Mouse (Mus musculus): ENCODE measurements around the gene Mindy4. TPM values are rescaled to one million over a fixed set of nuclear protein-coding genes. Genes with fewer than 3 reads are reported as not detected.
A peak's percentile ranks its signal among the peaks of the same experiment; 100 is the strongest.

Mindy4 gene
- polyA plus RNA-seq (2015; fragmentation: Nextera tagmentation; extraction: Ambion mirVana) = 14.4 and 17.8 TPM in 2 replicates

GRCm38 (mm10) chr6:55202913-55203910 is at the start of gene Mindy4:
Gene Mindy4, plus strand, starts transcription at chr6:55203383.
- Histone ChIP-seq H3K4me1 (replicated peaks; ENCODE audit: control insufficient read depth, insufficient read depth, low read length) (peaks cover 15% of the 10 kb centered on the region), H3K4me2 (ENCODE audit: low read length) (peak within 1 kb of the TSS; percentile 58), H3K27me3 (replicated peaks; ENCODE audit: control insufficient read depth, insufficient read depth, low read length) (no peaks in the 10 kb centered on the region), H3K4me3 (replicated peaks; ENCODE audit: low read length) (peak within 1 kb of the TSS; percentile 56), H3K9me3 (ENCODE audit: control insufficient read depth, low read length) (no peaks in the 10 kb centered on the region), H3K36me3 (ENCODE audit: control insufficient read depth, insufficient read depth) (no peaks in the 10 kb centered on the region), H3K27ac (ENCODE audit: low read length) (peak within 1 kb of the TSS; percentile 91), H3K9ac (replicated peaks; ENCODE audit: low read depth, low read length) (peak within 1 kb of the TSS; percentile 60)
- ATAC-seq = peak; percentile 96
- 2% methylated on average over 32 of the region's 33 CpGs for WGBS

DNA sequence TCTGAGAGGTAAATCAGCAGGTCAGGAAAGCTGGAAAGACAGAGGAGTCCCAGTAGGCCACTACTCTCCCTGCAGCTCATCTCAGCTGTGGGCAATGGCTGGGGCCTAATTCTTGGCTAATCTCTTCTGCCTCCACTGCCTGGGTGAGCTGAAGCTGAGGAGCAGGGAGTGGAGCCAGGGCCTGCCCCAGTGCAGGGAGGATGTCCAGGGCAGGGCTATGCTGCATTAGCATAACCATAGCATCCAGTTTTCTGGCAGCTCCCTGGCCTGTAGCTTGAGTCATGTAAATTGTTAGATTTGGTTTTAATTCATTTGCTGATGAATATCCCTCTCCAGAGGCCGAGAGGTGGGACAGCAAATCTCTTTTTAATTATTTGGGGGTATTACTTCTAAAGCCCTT is 43.9 kb upstream of the Mindy4 start:
- H3K4me3 ChIP-seq (replicated peaks; ENCODE audit: low read length) = no peak overlapping the region
- no peaks in the 10 kb centered on the region for H3K27me3 ChIP-seq (replicated peaks; ENCODE audit: control insufficient read depth, insufficient read depth, low read length)
- no peaks in the 10 kb centered on the region for H3K4me1 ChIP-seq (replicated peaks; ENCODE audit: control insufficient read depth, insufficient read depth, low read length)
- H3K9ac ChIP-seq (replicated peaks; ENCODE audit: low read depth, low read length) = no peak overlapping the region
- WGBS = 71% methylated on average over 1 of the region's 1 CpGs
- no peaks in the 10 kb centered on the region for H3K36me3 ChIP-seq (ENCODE audit: control insufficient read depth, insufficient read depth)
- H3K4me2 ChIP-seq (ENCODE audit: low read length) = no peak overlapping the region
- no peak for ATAC-seq
- H3K9me3 ChIP-seq (ENCODE audit: control insufficient read depth, low read length) = no peaks in the 10 kb centered on the region
- no peak overlapping the region for H3K27ac ChIP-seq (ENCODE audit: low read length)

DNA sequence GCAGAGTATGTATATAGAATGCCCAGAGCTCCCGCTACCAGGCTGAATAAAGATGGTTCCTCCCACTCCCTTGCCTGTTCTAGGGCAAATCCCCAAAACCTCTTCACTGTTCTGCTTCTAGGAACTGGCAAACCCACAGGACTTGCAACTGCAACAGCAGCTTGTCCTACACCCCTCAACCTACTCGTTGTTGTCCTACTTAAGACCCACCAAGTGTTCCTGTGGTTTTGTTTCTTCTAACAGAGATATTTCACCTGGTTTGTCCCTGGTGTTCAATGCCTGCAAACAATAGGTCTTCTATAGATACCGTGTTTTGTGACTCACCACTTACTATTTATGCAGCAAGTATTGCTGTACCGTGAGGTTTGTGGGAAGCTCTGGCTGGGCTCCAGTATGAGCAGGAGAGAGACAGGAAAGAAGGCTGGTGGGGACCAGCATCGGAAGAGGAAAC is 41.8 kb upstream of the Mindy4 start:
- Histone ChIP-seq H3K9ac (replicated peaks; ENCODE audit: low read depth, low read length) (no peak overlapping the region), H3K4me2 (ENCODE audit: low read length) (no peak overlapping the region), H3K27ac (ENCODE audit: low read length) (no peak overlapping the region), H3K27me3 (replicated peaks; ENCODE audit: control insufficient read depth, insufficient read depth, low read length) (0 out of 2 replicates have a peak, but pooled peaks cover 2% of the 10 kb centered on the region), H3K4me1 (replicated peaks; ENCODE audit: control insufficient read depth, insufficient read depth, low read length) (no peaks in the 10 kb centered on the region), H3K36me3 (ENCODE audit: control insufficient read depth, insufficient read depth) (no peaks in the 10 kb centered on the region), H3K9me3 (ENCODE audit: control insufficient read depth, low read length) (no peaks in the 10 kb centered on the region), H3K4me3 (replicated peaks; ENCODE audit: low read length) (no peak overlapping the region)
- no peak for ATAC-seq
- 66% methylated on average over 5 of the region's 5 CpGs for WGBS

GRCm38 (mm10) chr6:55163046-55163584 is 40.1 kb upstream of the Mindy4 start:
- no peak overlapping the region for H3K4me3 ChIP-seq (replicated peaks; ENCODE audit: low read length)
- H3K4me2 ChIP-seq (ENCODE audit: low read length) = no peak overlapping the region
- no peak overlapping the region for H3K9ac ChIP-seq (replicated peaks; ENCODE audit: low read depth, low read length)
- H3K27me3 ChIP-seq (replicated peaks; ENCODE audit: control insufficient read depth, insufficient read depth, low read length) = 0 out of 2 replicates have a peak, but pooled peaks cover 2% of the 10 kb centered on the region
- no peaks in the 10 kb centered on the region for H3K9me3 ChIP-seq (ENCODE audit: control insufficient read depth, low read length)
- H3K36me3 ChIP-seq (ENCODE audit: control insufficient read depth, insufficient read depth) = no peaks in the 10 kb centered on the region
- no peaks in the 10 kb centered on the region for H3K4me1 ChIP-seq (replicated peaks; ENCODE audit: control insufficient read depth, insufficient read depth, low read length)
- ATAC-seq = no peak
- no peak overlapping the region for H3K27ac ChIP-seq (ENCODE audit: low read length)
- 47% methylated on average over 8 of the region's 8 CpGs for WGBS

DNA sequence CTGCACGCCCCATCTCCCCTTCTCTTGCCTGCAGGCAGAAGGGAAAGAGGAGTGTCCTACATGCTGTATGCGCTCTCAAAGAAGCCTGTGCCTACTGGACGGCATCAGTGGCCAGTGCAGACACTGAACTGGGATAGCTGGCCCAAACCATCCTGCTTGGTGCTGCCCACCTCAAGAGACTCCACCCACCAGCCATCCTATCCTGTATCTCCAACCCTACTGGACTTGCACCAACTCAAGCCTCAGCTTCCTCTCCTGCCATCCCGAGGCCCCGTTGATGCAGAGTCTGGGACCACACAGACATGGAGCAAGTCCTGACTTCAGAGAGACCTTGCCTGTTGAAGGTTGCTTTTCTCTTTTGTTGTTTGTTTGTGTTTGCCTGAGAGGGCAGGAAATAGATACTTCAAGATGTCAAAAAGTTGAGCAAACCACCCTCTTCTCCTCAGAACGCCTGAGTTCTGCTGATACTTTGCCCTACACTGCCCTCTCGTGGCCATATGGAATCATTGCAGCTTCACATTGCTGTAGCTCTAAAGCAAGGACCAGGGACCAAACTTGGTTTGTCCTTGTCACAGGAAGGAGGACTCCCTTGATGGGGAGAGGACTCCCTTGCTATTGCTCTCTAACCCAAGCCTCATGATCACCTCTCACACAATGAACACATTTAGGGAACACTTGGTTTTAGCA is 36.3 kb upstream of the Mindy4 start:
- Histone ChIP-seq H3K27ac (ENCODE audit: low read length) (no peak overlapping the region), H3K4me2 (ENCODE audit: low read length) (no peak overlapping the region), H3K4me3 (replicated peaks; ENCODE audit: low read length) (no peak overlapping the region), H3K36me3 (ENCODE audit: control insufficient read depth, insufficient read depth) (no peaks in the 10 kb centered on the region), H3K9me3 (ENCODE audit: control insufficient read depth, low read length) (no peaks in the 10 kb centered on the region), H3K4me1 (replicated peaks; ENCODE audit: control insufficient read depth, insufficient read depth, low read length) (no peaks in the 10 kb centered on the region), H3K9ac (replicated peaks; ENCODE audit: low read depth, low read length) (no peak overlapping the region), H3K27me3 (replicated peaks; ENCODE audit: control insufficient read depth, insufficient read depth, low read length) (0 out of 2 replicates have a peak, but pooled peaks cover 2% of the 10 kb centered on the region)
- WGBS = 51% methylated on average over 7 of the region's 7 CpGs
- ATAC-seq = peak; percentile 76

GRCm38 (mm10) chr6:55169818-55170217 is 33.4 kb upstream of the Mindy4 start:
- no peaks in the 10 kb centered on the region for H3K9me3 ChIP-seq (ENCODE audit: control insufficient read depth, low read length)
- H3K36me3 ChIP-seq (ENCODE audit: control insufficient read depth, insufficient read depth) = no peaks in the 10 kb centered on the region
- H3K27me3 ChIP-seq (replicated peaks; ENCODE audit: control insufficient read depth, insufficient read depth, low read length) = 0 out of 2 replicates have a peak, but pooled peaks cover 2% of the 10 kb centered on the region
- H3K4me1 ChIP-seq (replicated peaks; ENCODE audit: control insufficient read depth, insufficient read depth, low read length) = no peaks in the 10 kb centered on the region
- no peak overlapping the region for H3K4me2 ChIP-seq (ENCODE audit: low read length)
- H3K27ac ChIP-seq (ENCODE audit: low read length) = no peak overlapping the region
- H3K4me3 ChIP-seq (replicated peaks; ENCODE audit: low read length) = no peak overlapping the region
- 57% methylated on average over 5 of the region's 5 CpGs for WGBS
- no peak overlapping the region for H3K9ac ChIP-seq (replicated peaks; ENCODE audit: low read depth, low read length)
- ATAC-seq = no peak

GRCm38 (mm10) chr6:55171638-55172037 is 31.5 kb upstream of the Mindy4 start:
- Histone ChIP-seq H3K4me3 (replicated peaks; ENCODE audit: low read length) (no peak overlapping the region), H3K4me1 (replicated peaks; ENCODE audit: control insufficient read depth, insufficient read depth, low read length) (no peaks in the 10 kb centered on the region), H3K27me3 (replicated peaks; ENCODE audit: control insufficient read depth, insufficient read depth, low read length) (no peaks in the 10 kb centered on the region), H3K4me2 (ENCODE audit: low read length) (no peak overlapping the region), H3K9me3 (ENCODE audit: control insufficient read depth, low read length) (no peaks in the 10 kb centered on the region), H3K9ac (replicated peaks; ENCODE audit: low read depth, low read length) (no peak overlapping the region), H3K27ac (ENCODE audit: low read length) (no peak overlapping the region), H3K36me3 (ENCODE audit: control insufficient read depth, insufficient read depth) (no peaks in the 10 kb centered on the region)
- ATAC-seq = no peak
- WGBS = 48% methylated on average over 4 of the region's 4 CpGs

DNA sequence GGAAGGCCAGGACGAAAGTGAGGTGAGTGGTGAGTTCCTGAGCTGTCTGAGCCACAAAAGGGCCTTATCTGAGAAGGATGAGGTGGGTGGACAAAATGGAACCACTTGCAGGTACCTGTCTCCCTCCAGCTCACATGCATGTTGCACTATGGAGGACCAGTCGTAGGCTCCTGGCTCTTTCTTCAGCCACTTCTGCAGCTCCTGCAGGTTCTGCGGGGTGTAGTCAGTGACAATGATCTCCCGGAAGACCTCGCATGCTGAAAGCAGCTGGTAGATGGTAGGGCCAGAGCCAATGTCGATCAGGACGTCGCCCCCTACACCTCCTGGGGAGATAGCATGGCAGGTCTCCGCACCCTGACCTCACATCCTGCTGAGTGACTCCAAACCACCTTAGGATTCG is 30.0 kb upstream of the Mindy4 start:
- no peaks in the 10 kb centered on the region for H3K36me3 ChIP-seq (ENCODE audit: control insufficient read depth, insufficient read depth)
- 58% methylated on average over 10 of the region's 10 CpGs for WGBS
- H3K27me3 ChIP-seq (replicated peaks; ENCODE audit: control insufficient read depth, insufficient read depth, low read length) = no peaks in the 10 kb centered on the region
- no peaks in the 10 kb centered on the region for H3K9me3 ChIP-seq (ENCODE audit: control insufficient read depth, low read length)
- no peaks in the 10 kb centered on the region for H3K4me1 ChIP-seq (replicated peaks; ENCODE audit: control insufficient read depth, insufficient read depth, low read length)
- no peak for ATAC-seq
- H3K9ac ChIP-seq (replicated peaks; ENCODE audit: low read depth, low read length) = no peak overlapping the region
- no peak overlapping the region for H3K27ac ChIP-seq (ENCODE audit: low read length)
- no peak overlapping the region for H3K4me2 ChIP-seq (ENCODE audit: low read length)
- H3K4me3 ChIP-seq (replicated peaks; ENCODE audit: low read length) = no peak overlapping the region

DNA sequence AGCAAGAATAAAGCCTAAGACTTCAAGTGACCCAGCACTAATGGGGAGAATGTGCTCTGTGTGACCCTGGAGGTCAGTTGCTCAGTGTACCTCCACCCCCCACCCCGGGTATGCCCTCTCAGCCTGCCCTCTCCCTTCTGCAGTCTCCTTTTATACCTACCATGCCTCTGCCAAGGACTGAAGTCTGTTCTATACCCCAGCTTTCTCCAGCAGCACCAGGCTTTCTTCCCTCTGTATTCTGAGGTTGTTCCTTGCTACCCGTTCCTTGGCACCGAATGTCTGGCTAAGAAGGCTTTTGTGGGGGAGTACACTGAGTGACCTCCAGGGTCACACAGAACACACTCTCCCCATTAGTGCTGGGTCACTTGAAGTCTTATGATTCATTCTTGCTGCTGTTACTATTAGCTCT is 29.2 kb upstream of the Mindy4 start:
- H3K9ac ChIP-seq (replicated peaks; ENCODE audit: low read depth, low read length) = no peak overlapping the region
- no peaks in the 10 kb centered on the region for H3K4me1 ChIP-seq (replicated peaks; ENCODE audit: control insufficient read depth, insufficient read depth, low read length)
- H3K36me3 ChIP-seq (ENCODE audit: control insufficient read depth, insufficient read depth) = no peaks in the 10 kb centered on the region
- WGBS = 6% methylated on average over 3 of the region's 3 CpGs
- no peaks in the 10 kb centered on the region for H3K9me3 ChIP-seq (ENCODE audit: control insufficient read depth, low read length)
- no peak overlapping the region for H3K4me3 ChIP-seq (replicated peaks; ENCODE audit: low read length)
- H3K27me3 ChIP-seq (replicated peaks; ENCODE audit: control insufficient read depth, insufficient read depth, low read length) = no peaks in the 10 kb centered on the region
- no peak overlapping the region for H3K4me2 ChIP-seq (ENCODE audit: low read length)
- H3K27ac ChIP-seq (ENCODE audit: low read length) = no peak overlapping the region
- ATAC-seq = peak; percentile 43; the same call in 1 of the 2 replicates
